Mouse (Mus musculus) myocyte (in vitro differentiated cells): Measurements from ENCODE around the gene Baz2b.

Experiments
- CEBPB ChIP-seq: IDR thresholded peaks from 2 replicates; pipeline ENCODE4 v1.6.1; 2011; ENCODE audit warnings: mild to moderate bottlenecking, moderate library complexity; ENCODE audit not compliant: poor library complexity, insufficient read depth, severe bottlenecking
- E2F4 ChIP-seq: IDR thresholded peaks from one replicate; pipeline ENCODE4 v1.6.1; 2011; ENCODE audit warnings: mild to moderate bottlenecking, control low read depth, moderate library complexity; ENCODE audit not compliant: insufficient read depth
- MAX ChIP-seq: IDR thresholded peaks from one replicate; pipeline ENCODE4 v1.6.1; 2011; ENCODE audit warnings: low read depth, mild to moderate bottlenecking, control low read depth
- MYOD1 ChIP-seq, 3 experiments: IDR thresholded peaks; one replicate each; pipeline ENCODE4 v1.6.1; 2011; ENCODE audit warnings: control low read depth in 2 of 3, low read depth in 2 of 3, mild to moderate bottlenecking in 2 of 3, moderate library complexity in 1 of 3; ENCODE audit not compliant: insufficient read length in 2 of 3, control insufficient read depth in 1 of 3
- MYOG ChIP-seq, 3 experiments: IDR thresholded peaks; one replicate each; pipeline ENCODE4 v1.6.1; 2011; ENCODE audit warnings: control low read depth in 2 of 3, low read depth in 2 of 3, mild to moderate bottlenecking in 2 of 3; ENCODE audit not compliant: insufficient read length in 2 of 3, control insufficient read depth in 1 of 3, insufficient read depth in 1 of 3
- POLR2A ChIP-seq: IDR thresholded peaks from one replicate; pipeline ENCODE4 v1.6.1; 2011; ENCODE audit warnings: low read depth, mild to moderate bottlenecking, control low read depth, moderate library complexity; ENCODE audit not compliant: insufficient read length
- POLR2AphosphoS2 ChIP-seq: IDR thresholded peaks from one replicate; pipeline ENCODE4 v1.6.1; 2011; ENCODE audit warnings: low read depth, control low read depth; ENCODE audit not compliant: insufficient read length
- REST ChIP-seq: IDR thresholded peaks from one replicate; pipeline ENCODE4 v1.6.1; 2011; ENCODE audit warnings: mild to moderate bottlenecking, control low read depth, moderate library complexity; ENCODE audit not compliant: insufficient read depth, insufficient read length
- SRF ChIP-seq: IDR thresholded peaks from one replicate; pipeline ENCODE4 v1.6.1; 2011; ENCODE audit warnings: low read depth; ENCODE audit not compliant: control insufficient read depth, insufficient read length
- TCF12 ChIP-seq: IDR thresholded peaks from one replicate; pipeline ENCODE4 v1.6.1; 2011; ENCODE audit warnings: mild to moderate bottlenecking, control low read depth; ENCODE audit not compliant: poor library complexity, insufficient read depth, severe bottlenecking
- TCF3 ChIP-seq: IDR thresholded peaks from one replicate; pipeline ENCODE4 v1.6.1; 2011; ENCODE audit warnings: low read depth, control low read depth; ENCODE audit not compliant: insufficient read length
- USF1 ChIP-seq: IDR thresholded peaks from one replicate; pipeline ENCODE4 v1.6.1; 2011; ENCODE audit warnings: low read depth, mild to moderate bottlenecking, control low read depth, moderate library complexity

GRCm38 (mm10) chr2:60171786-60172530 lies 37.7 kb downstream of the Baz2b start:
- TF ChIP-seq POLR2A (no peak), CEBPB (no peak), USF1 (no peak), TCF12 (no peak), E2F4 (no peak), MAX (no peak), MYOD1 (IDR thresholded peaks at IDR 0.05; ENCODE audit: control insufficient read depth in 1 of 3, insufficient read length in 2 of 3, low read depth in 2 of 3) (no peak), POLR2AphosphoS2 (no peak), REST (no peak), SRF (peak; percentile 23), TCF3 (no peak), MYOG (IDR thresholded peaks at IDR 0.05; ENCODE audit: control insufficient read depth in 1 of 3, insufficient read depth in 1 of 3, insufficient read length in 2 of 3, low read depth in 2 of 3) (no peak)
